Mouse (Mus musculus) midbrain, embryonic 11.5 days (tissue): ENCODE measurements around the gene Rab40b. TPM values are rescaled to one million over a fixed set of nuclear protein-coding genes. Genes with fewer than 3 reads are reported as not detected.
"Not testable (repeated sequence)": the region's sequence is repeated elsewhere in the genome, so short reads cannot be mapped to it uniquely, and the experiment has no call there.

Experiments used
- ATAC-seq: fragments of 200-750 bp; cut with Nextera tagmentation; 2 replicates; pipeline ENCODE4 v1.8.0; 2017; ENCODE audit warnings: moderate TSS enrichment, moderate library complexity; ENCODE audit not compliant: low FRiP score
- DNase-seq: peaks from one replicate; pipeline ENCODE4 v3.0.0; 2015; ENCODE audit warnings: low spot score; ENCODE audit errors: missing footprints
- H3K27ac ChIP-seq: fragments of 300-500 bp; sonication (generic); 2 replicates; pipeline ENCODE4 v1.5.1; 2014; ENCODE audit warnings: low read depth, low read length
- H3K27me3 ChIP-seq: fragments of 300-500 bp; sonication (generic); 2 replicates; pipeline ENCODE4 v1.6.1; 2014; ENCODE audit warnings: mild to moderate bottlenecking, low read length, moderate library complexity, mixed read lengths; ENCODE audit not compliant: control insufficient read depth, insufficient read depth
- H3K36me3 ChIP-seq: fragments of 300-500 bp; sonication (generic); 2 replicates; pipeline ENCODE4 v1.6.1; 2014; ENCODE audit warnings: mild to moderate bottlenecking, low read length, moderate library complexity, mixed read lengths; ENCODE audit not compliant: control insufficient read depth, insufficient read depth
- H3K4me1 ChIP-seq: fragments of 300-500 bp; sonication (generic); 2 replicates; pipeline ENCODE4 v1.6.1; 2014; ENCODE audit warnings: low read length; ENCODE audit not compliant: control insufficient read depth, insufficient read depth
- H3K4me2 ChIP-seq: fragments of 300-500 bp; sonication (generic); 2 replicates; pipeline ENCODE4 v1.6.1; 2014; ENCODE audit warnings: mild to moderate bottlenecking, moderate library complexity
- H3K4me3 ChIP-seq: fragments of 300-500 bp; sonication (generic); 2 replicates; pipeline ENCODE4 v1.5.1; 2014; ENCODE audit warnings: low read depth, low read length
- H3K9ac ChIP-seq: fragments of 300-500 bp; sonication (generic); 2 replicates; pipeline ENCODE4 v1.6.1; 2014; ENCODE audit warnings: low read length
- H3K9me3 ChIP-seq: fragments of 300-500 bp; sonication (generic); 2 replicates; pipeline ENCODE4 v1.6.1; 2016; ENCODE audit warnings: low read length; ENCODE audit not compliant: control insufficient read depth
- WGBS: fragments of 180-500 bp; shearing (Covaris S2); extraction: QIAGEN DNeasy Blood & Tissue Kit; methylation state at CpG from one replicate; pipeline ENCODE4 v1.1.7; 2014; 5-methylcytosine and 5-hydroxymethylcytosine counted together
- microRNA-seq: library from miRNA; unstranded; fragments of <30 nt; microRNA quantifications from one replicate; pipeline ENCODE4, GENCODE M21; 2017
- polyA plus RNA-seq: library from polyadenylated mRNA; unstranded; fragments of >200 nt; fragmentation: Nextera tagmentation; extraction: Ambion mirVana; gene quantifications from 2 replicates; pipeline ENCODE4 v1.2.1, GENCODE M21; 2014

Rab40b gene
- polyA plus RNA-seq, 1 experiment from 2014 or later = 3.3 TPM

GRCm38 (mm10) chr11:121326034-121326433 is 62.0 kb downstream of the Rab40b start:
- H3K9me3 ChIP-seq = no peaks in the 10 kb centered on the region
- H3K36me3 ChIP-seq = peaks cover 14% of the 10 kb centered on the region
- DNase-seq (no peak), ATAC-seq (no peak)
- no peak overlapping the region for H3K27ac ChIP-seq
- no peak overlapping the region for H3K9ac ChIP-seq
- no peak overlapping the region for H3K4me2 ChIP-seq
- no peak overlapping the region for H3K4me3 ChIP-seq
- 82% methylated on average over 1 of the region's 1 CpGs for WGBS
- no peaks in the 10 kb centered on the region for H3K27me3 ChIP-seq
- H3K4me1 ChIP-seq = no peaks in the 10 kb centered on the region

- H3K36me3 ChIP-seq = peaks cover 36% of the 10 kb centered on the region
- H3K9me3 ChIP-seq, H3K4me1 ChIP-seq, ATAC-seq, H3K27me3 ChIP-seq, H3K27ac ChIP-seq, H3K4me3 ChIP-seq, H3K4me2 ChIP-seq, H3K9ac ChIP-seq: not testable (repeated sequence)
- DNase-seq = peak; percentile 64
- 90% methylated on average over 6 of the region's 6 CpGs for WGBS
Observed at GRCm38 (mm10) chr11:121307712-121308111, 80.3 kb downstream of the Rab40b start.

- no peak overlapping the region for H3K9ac ChIP-seq
- no peaks in the 10 kb centered on the region for H3K4me1 ChIP-seq
- ATAC-seq (no peak), DNase-seq (no peak)
- no peak overlapping the region for H3K4me2 ChIP-seq
- peaks cover 6% of the 10 kb centered on the region; the same call in 1 of the 2 replicates for H3K9me3 ChIP-seq
- peaks cover 37% of the 10 kb centered on the region for H3K36me3 ChIP-seq
- no peak overlapping the region for H3K27ac ChIP-seq
- H3K4me3 ChIP-seq = no peak overlapping the region
- WGBS = 98% methylated on average over 8 of the region's 8 CpGs
- H3K27me3 ChIP-seq = no peaks in the 10 kb centered on the region
Observed at GRCm38 (mm10) chr11:121306608-121307007, 81.4 kb downstream of the Rab40b start.

Small RNA genes lying within 50 kb of the gene (microRNA-seq; reads per million reads assigned to microRNA genes)
- gene Mir7236 = not detected

Other genes with a start within 250 kb of the Rab40b start
- gene Tex19.1, start 242.1 kb downstream of the Rab40b start, polyA plus RNA-seq = 0.08 TPM in 1 of 2 replicates, not detected in the other
- 0.12 TPM in 1 of 2 replicates, not detected in the other for gene Uts2r, start 228.0 kb downstream of the Rab40b start, polyA plus RNA-seq
- 5.7 and 6.3 TPM in 2 replicates for gene Hexdc, start 183.8 kb downstream of the Rab40b start, polyA plus RNA-seq
- 16.5 and 21.5 TPM in 2 replicates for gene Ogfod3, start 183.5 kb downstream of the Rab40b start, polyA plus RNA-seq
- 39.6 and 42.5 TPM in 2 replicates for gene Cybc1, start 158.9 kb downstream of the Rab40b start, polyA plus RNA-seq
- 65.5 and 72.7 TPM in 2 replicates for gene Narf, start 151.0 kb downstream of the Rab40b start, polyA plus RNA-seq
- 12.8 and 13.7 TPM in 2 replicates for gene Foxk2, start 128.3 kb downstream of the Rab40b start, polyA plus RNA-seq
- 94.4 and 99.2 TPM in 2 replicates for gene Wdr45b, start 33.8 kb downstream of the Rab40b start, polyA plus RNA-seq
- 8.6 and 10.6 TPM in 2 replicates for gene Fn3krp, start 33.1 kb upstream of the Rab40b start, polyA plus RNA-seq
- gene Fn3k, start 46.7 kb upstream of the Rab40b start, polyA plus RNA-seq = 1.7 and 1.8 TPM in 2 replicates
- 33.6 and 36.9 TPM in 2 replicates for gene Tbcd, start 63.7 kb upstream of the Rab40b start, polyA plus RNA-seq
- 0.17 and 0.20 TPM in 2 replicates for gene Zfp750, start 131.1 kb upstream of the Rab40b start, polyA plus RNA-seq